Mouse (Mus musculus): ENCODE data around the gene Pm20d1. TPM values are rescaled to one million over a fixed set of nuclear protein-coding genes. Genes with fewer than 3 reads are reported as not detected.
A peak's percentile ranks its signal among the peaks of the same experiment; 100 is the strongest.

Pm20d1 gene
- polyA plus RNA-seq, 1 experiment = 0.01 TPM

- Histone ChIP-seq H3K4me2 (ENCODE audit: low read depth) (no peak overlapping the region), H3K4me3 (no peak overlapping the region), H3K79me2 (ENCODE audit: control insufficient read depth, insufficient read depth) (no peaks in the 10 kb centered on the region), H3K36me3 (ENCODE audit: control insufficient read depth, insufficient read depth) (no peaks in the 10 kb centered on the region), H3K27me3 (ENCODE audit: control insufficient read depth, insufficient read depth, insufficient read length) (peaks cover 16% of the 10 kb centered on the region), H3ac (ENCODE audit: control insufficient read depth, insufficient read length) (no peak overlapping the region)
- no peak for TF ChIP-seq USF1 (IDR thresholded peaks at IDR 0.05; ENCODE audit: low read depth)
- no peak for TF ChIP-seq SRF (IDR thresholded peaks at IDR 0.05; ENCODE audit: control insufficient read depth, insufficient read length, low read depth)
- no peak for TF ChIP-seq CEBPB (IDR thresholded peaks at IDR 0.05; ENCODE audit: insufficient read depth, poor library complexity, severe bottlenecking)
- no peak for TF ChIP-seq TCF3 (IDR thresholded peaks at IDR 0.05; ENCODE audit: insufficient read length, low read depth)
- no peak for TF ChIP-seq POLR2AphosphoS2 (IDR thresholded peaks at IDR 0.05; ENCODE audit: insufficient read length, low read depth)
These were observed 64.6 kb downstream of the Pm20d1 start for GRCm38 (mm10) chr1:131861811-131862210.

GRCm38 (mm10) chr1:131865596-131865995 is 68.4 kb downstream of the Pm20d1 start:
- H3K4me3 ChIP-seq = no peak overlapping the region
- TF ChIP-seq CEBPB (IDR thresholded peaks at IDR 0.05; ENCODE audit: insufficient read depth, poor library complexity, severe bottlenecking) = no peak
- no peak for TF ChIP-seq MYOG (IDR thresholded peaks at IDR 0.05; ENCODE audit: control insufficient read depth in 1 of 3, insufficient read depth in 1 of 3, insufficient read length in 2 of 3, low read depth in 2 of 3)
- no peak for TF ChIP-seq REST (IDR thresholded peaks at IDR 0.05; ENCODE audit: insufficient read depth, insufficient read length)
- no peak for TF ChIP-seq USF1 (IDR thresholded peaks at IDR 0.05; ENCODE audit: low read depth)
- no peak for TF ChIP-seq MYOD1 (IDR thresholded peaks at IDR 0.05; ENCODE audit: control insufficient read depth in 1 of 3, insufficient read length in 2 of 3, low read depth in 2 of 3)
- no peak for TF ChIP-seq POLR2AphosphoS2 (IDR thresholded peaks at IDR 0.05; ENCODE audit: insufficient read length, low read depth)
- TF ChIP-seq E2F4 (IDR thresholded peaks at IDR 0.05; ENCODE audit: insufficient read depth) = no peak
- TF ChIP-seq SRF (IDR thresholded peaks at IDR 0.05; ENCODE audit: control insufficient read depth, insufficient read length, low read depth) = no peak
- no peak for TF ChIP-seq MAX (IDR thresholded peaks at IDR 0.05; ENCODE audit: low read depth)
- no peak for TF ChIP-seq TCF3 (IDR thresholded peaks at IDR 0.05; ENCODE audit: insufficient read length, low read depth)
- no peak for TF ChIP-seq TCF12 (IDR thresholded peaks at IDR 0.05; ENCODE audit: insufficient read depth, poor library complexity, severe bottlenecking)
- TF ChIP-seq POLR2A (IDR thresholded peaks at IDR 0.05; ENCODE audit: insufficient read length, low read depth) = no peak
- no peak overlapping the region for H3ac ChIP-seq (ENCODE audit: control insufficient read depth, insufficient read length)
- peaks cover 16% of the 10 kb centered on the region for H3K27me3 ChIP-seq (ENCODE audit: control insufficient read depth, insufficient read depth, insufficient read length)
- no peak overlapping the region for H3K4me2 ChIP-seq (ENCODE audit: low read depth)
- H3K79me2 ChIP-seq (ENCODE audit: control insufficient read depth, insufficient read depth) = no peaks in the 10 kb centered on the region
- H3K36me3 ChIP-seq (ENCODE audit: control insufficient read depth, insufficient read depth) = no peaks in the 10 kb centered on the region

DNA sequence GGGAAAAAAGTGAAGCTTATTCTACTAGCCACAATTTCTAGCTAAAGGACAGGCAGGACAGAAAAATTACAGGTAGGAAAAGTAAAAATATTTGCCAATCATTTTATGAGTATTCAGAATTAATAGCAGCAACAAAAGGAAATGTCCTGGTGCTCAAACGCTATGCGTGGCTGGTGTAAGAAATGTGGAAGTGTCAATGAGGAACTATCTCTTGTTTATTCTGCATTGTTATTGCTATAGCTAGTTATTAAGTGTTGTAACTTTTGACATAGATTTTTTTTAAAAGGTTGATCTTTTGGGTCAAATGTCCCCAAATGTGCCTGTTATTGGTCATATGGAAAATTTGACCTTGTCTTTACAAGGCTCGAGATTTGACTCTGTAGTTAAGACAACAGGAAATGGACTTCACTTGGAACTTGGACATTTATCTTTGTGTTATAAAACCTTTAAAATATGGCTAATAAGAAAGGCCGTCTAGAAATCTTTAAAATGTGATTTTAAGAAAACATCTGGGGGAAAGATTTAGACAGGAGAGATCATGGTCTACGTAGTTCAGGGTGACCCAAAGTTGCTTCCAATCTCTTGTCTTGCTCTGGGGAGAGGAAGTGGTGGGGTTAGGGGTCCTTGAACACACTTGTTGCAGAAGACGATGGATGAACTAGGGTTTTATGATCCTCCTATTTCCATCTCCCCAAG is 69.3 kb downstream of the Pm20d1 start:
- H3K79me2 ChIP-seq (ENCODE audit: control insufficient read depth, insufficient read depth) = no peaks in the 10 kb centered on the region
- no peaks in the 10 kb centered on the region for H3K36me3 ChIP-seq (ENCODE audit: control insufficient read depth, insufficient read depth)
- no peak overlapping the region for H3K4me2 ChIP-seq (ENCODE audit: low read depth)
- H3ac ChIP-seq (ENCODE audit: control insufficient read depth, insufficient read length) = no peak overlapping the region
- no peak for TF ChIP-seq USF1 (IDR thresholded peaks at IDR 0.05; ENCODE audit: low read depth)
- no peak for TF ChIP-seq TCF12 (IDR thresholded peaks at IDR 0.05; ENCODE audit: insufficient read depth, poor library complexity, severe bottlenecking)
- no peak for TF ChIP-seq POLR2A (IDR thresholded peaks at IDR 0.05; ENCODE audit: insufficient read length, low read depth)
- no peak for TF ChIP-seq POLR2AphosphoS2 (IDR thresholded peaks at IDR 0.05; ENCODE audit: insufficient read length, low read depth)
- no peak for TF ChIP-seq E2F4 (IDR thresholded peaks at IDR 0.05; ENCODE audit: insufficient read depth)
- TF ChIP-seq TCF3 (IDR thresholded peaks at IDR 0.05; ENCODE audit: insufficient read length, low read depth) = no peak
- no peak for TF ChIP-seq MYOD1 (IDR thresholded peaks at IDR 0.05; ENCODE audit: control insufficient read depth in 1 of 3, insufficient read length in 2 of 3, low read depth in 2 of 3)
- TF ChIP-seq MYOG (IDR thresholded peaks at IDR 0.05; ENCODE audit: control insufficient read depth in 1 of 3, insufficient read depth in 1 of 3, insufficient read length in 2 of 3, low read depth in 2 of 3) = no peak
- TF ChIP-seq REST (IDR thresholded peaks at IDR 0.05; ENCODE audit: insufficient read depth, insufficient read length) = no peak
- no peak for TF ChIP-seq CEBPB (IDR thresholded peaks at IDR 0.05; ENCODE audit: insufficient read depth, poor library complexity, severe bottlenecking)
- TF ChIP-seq SRF (IDR thresholded peaks at IDR 0.05; ENCODE audit: control insufficient read depth, insufficient read length, low read depth) = no peak
- TF ChIP-seq MAX (IDR thresholded peaks at IDR 0.05; ENCODE audit: low read depth) = no peak
- H3K27me3 ChIP-seq (ENCODE audit: control insufficient read depth, insufficient read depth, insufficient read length) = peaks cover 16% of the 10 kb centered on the region
- peak overlapping the region; percentile 19 for H3K4me3 ChIP-seq

DNA sequence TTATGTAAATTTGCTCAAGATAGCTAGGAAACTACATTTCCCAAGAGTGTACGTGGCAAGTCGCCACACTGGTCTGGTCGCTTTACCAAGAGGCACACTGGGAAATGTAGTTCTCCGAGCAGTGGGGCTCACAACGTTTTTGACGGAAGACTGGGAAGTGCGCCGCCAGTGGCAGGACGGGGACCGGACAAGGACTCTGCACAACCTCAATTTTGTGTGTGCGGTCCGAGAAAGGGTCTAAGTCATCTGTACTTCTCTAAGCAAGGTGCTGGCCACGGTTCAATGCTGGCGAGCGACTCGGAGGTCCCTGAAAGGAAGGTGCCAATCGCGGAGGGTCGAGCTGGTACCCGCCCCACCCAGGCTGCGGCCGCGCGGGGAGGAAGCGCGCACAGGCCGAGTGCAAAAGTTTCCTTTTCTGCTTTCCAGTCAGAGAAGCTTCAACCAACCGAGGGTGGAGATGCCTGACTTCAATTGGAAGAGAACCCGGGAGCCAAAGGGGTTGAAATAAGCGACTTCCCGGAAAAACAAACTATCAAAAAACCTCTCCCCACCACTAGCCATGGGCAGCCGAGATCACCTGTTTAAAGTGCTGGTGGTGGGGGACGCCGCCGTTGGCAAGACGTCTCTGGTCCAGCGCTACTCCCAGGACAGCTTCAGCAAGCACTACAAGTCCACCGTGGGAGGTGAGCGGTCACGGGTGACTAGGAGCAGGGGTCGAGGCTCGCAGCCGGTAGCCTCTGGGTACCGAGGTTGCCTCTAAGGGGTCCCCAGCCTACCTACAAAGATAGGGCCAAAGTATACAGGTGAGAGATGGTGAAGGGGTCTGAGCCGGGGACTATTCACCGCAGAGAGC is 70.1 kb downstream of the Pm20d1 start, which contains the start of gene Rab29:
Gene Rab29, plus strand, starts transcription at position 132 of the 853 bp plus-strand sequence.
- Histone ChIP-seq H3K4me3 (peak within 1 kb of the TSS; percentile 19), H3ac (ENCODE audit: control insufficient read depth, insufficient read length) (no peak within 1 kb of the TSS), H3K79me2 (ENCODE audit: control insufficient read depth, insufficient read depth) (no peaks in the 10 kb centered on the region), H3K4me2 (ENCODE audit: low read depth) (peak within 1 kb of the TSS; percentile 74), H3K27me3 (ENCODE audit: control insufficient read depth, insufficient read depth, insufficient read length) (peaks cover 10% of the 10 kb centered on the region), H3K36me3 (ENCODE audit: control insufficient read depth, insufficient read depth) (no peaks in the 10 kb centered on the region)
- TF ChIP-seq MYOG (IDR thresholded peaks at IDR 0.05; ENCODE audit: control insufficient read depth in 1 of 3, insufficient read depth in 1 of 3, insufficient read length in 2 of 3, low read depth in 2 of 3) (no peak), TCF12 (IDR thresholded peaks at IDR 0.05; ENCODE audit: insufficient read depth, poor library complexity, severe bottlenecking) (no peak), CEBPB (IDR thresholded peaks at IDR 0.05; ENCODE audit: insufficient read depth, poor library complexity, severe bottlenecking) (no peak), SRF (IDR thresholded peaks at IDR 0.05; ENCODE audit: control insufficient read depth, insufficient read length, low read depth) (no peak), USF1 (IDR thresholded peaks at IDR 0.05; ENCODE audit: low read depth) (no peak), MAX (IDR thresholded peaks at IDR 0.05; ENCODE audit: low read depth) (no peak), POLR2A (IDR thresholded peaks at IDR 0.05; ENCODE audit: insufficient read length, low read depth) (no peak), E2F4 (IDR thresholded peaks at IDR 0.05; ENCODE audit: insufficient read depth) (no peak), REST (IDR thresholded peaks at IDR 0.05; ENCODE audit: insufficient read depth, insufficient read length) (no peak), MYOD1 (IDR thresholded peaks at IDR 0.05; ENCODE audit: control insufficient read depth in 1 of 3, insufficient read length in 2 of 3, low read depth in 2 of 3) (no peak), POLR2AphosphoS2 (IDR thresholded peaks at IDR 0.05; ENCODE audit: insufficient read length, low read depth) (no peak), TCF3 (IDR thresholded peaks at IDR 0.05; ENCODE audit: insufficient read length, low read depth) (no peak)
